Mouse (Mus musculus) lung, postnatal 0 days (tissue): ENCODE measurements around the gene P3h1. TPM values are rescaled to one million over a fixed set of nuclear protein-coding genes. Genes with fewer than 3 reads are reported as not detected.

Experiments used
- ATAC-seq: fragments of 200-750 bp; cut with Nextera tagmentation; 2 replicates; pipeline ENCODE4 v1.8.0; 2017; ENCODE audit warnings: moderate library complexity
- DNase-seq: peaks from one replicate; pipeline ENCODE4 v3.0.0-alpha.2; 2016; ENCODE audit warnings: low spot score
- H3K27ac ChIP-seq: fragments of 300-500 bp; sonication (generic); 2 replicates; pipeline ENCODE4 v1.5.1; 2014; ENCODE audit warnings: antibody characterized with exemption, mild to moderate bottlenecking, low read length, mixed read lengths
- H3K27me3 ChIP-seq: fragments of 300-500 bp; sonication (generic); replicated peaks from 2 replicates; pipeline ENCODE4 v1.6.1; 2014; ENCODE audit warnings: low read length, mixed read lengths; ENCODE audit not compliant: insufficient read depth
- H3K36me3 ChIP-seq: fragments of 300-500 bp; sonication (generic); 2 replicates; pipeline ENCODE4 v1.6.1; 2014; ENCODE audit warnings: low read length, mixed read lengths; ENCODE audit not compliant: insufficient read depth
- H3K4me1 ChIP-seq: fragments of 300-500 bp; sonication (generic); 2 replicates; pipeline ENCODE4 v1.6.1; 2014; ENCODE audit warnings: antibody characterized with exemption, low read depth, low read length, mixed read lengths; ENCODE audit not compliant: insufficient read depth
- H3K4me2 ChIP-seq: fragments of 300-500 bp; sonication (generic); replicated peaks from 2 replicates; pipeline ENCODE4 v1.6.1; 2014; ENCODE audit warnings: low read depth, mild to moderate bottlenecking, low read length, moderate library complexity, mixed read lengths
- H3K4me3 ChIP-seq: fragments of 300-500 bp; sonication (generic); 2 replicates; pipeline ENCODE4 v1.5.1; 2014; ENCODE audit warnings: low read depth, low read length
- H3K9ac ChIP-seq: fragments of 300-500 bp; sonication (generic); replicated peaks from 2 replicates; pipeline ENCODE4 v1.6.1; 2014; ENCODE audit warnings: low read depth, mild to moderate bottlenecking
- H3K9me3 ChIP-seq: fragments of 300-500 bp; sonication (generic); 2 replicates; pipeline ENCODE4 v1.6.1; 2016; ENCODE audit warnings: low read length, mixed read lengths
- CTCF ChIP-seq: IDR thresholded peaks from 2 replicates; pipeline ENCODE4 v1.5.1; 2016; ENCODE audit warnings: antibody characterized with exemption, mild to moderate bottlenecking
- EP300 ChIP-seq: IDR thresholded peaks from 2 replicates; pipeline ENCODE4 v1.6.1; 2016; ENCODE audit warnings: antibody characterized with exemption, mild to moderate bottlenecking, control low read depth
- WGBS: fragments of 180-500 bp; shearing (Covaris S2); extraction: QIAGEN DNeasy Blood & Tissue Kit; methylation state at CpG from one replicate; pipeline ENCODE4 v1.1.7; 2014; 5-methylcytosine and 5-hydroxymethylcytosine counted together
- polyA plus RNA-seq: library from polyadenylated mRNA; unstranded; fragments of >200 nt; fragmentation: Nextera tagmentation; extraction: Ambion mirVana; gene quantifications from 2 replicates; pipeline ENCODE4 v1.2.1, GENCODE M21; 2015

Gene P3h1
- polyA plus RNA-seq, 1 experiment from 2014 or later: 32.2 TPM

DNA sequence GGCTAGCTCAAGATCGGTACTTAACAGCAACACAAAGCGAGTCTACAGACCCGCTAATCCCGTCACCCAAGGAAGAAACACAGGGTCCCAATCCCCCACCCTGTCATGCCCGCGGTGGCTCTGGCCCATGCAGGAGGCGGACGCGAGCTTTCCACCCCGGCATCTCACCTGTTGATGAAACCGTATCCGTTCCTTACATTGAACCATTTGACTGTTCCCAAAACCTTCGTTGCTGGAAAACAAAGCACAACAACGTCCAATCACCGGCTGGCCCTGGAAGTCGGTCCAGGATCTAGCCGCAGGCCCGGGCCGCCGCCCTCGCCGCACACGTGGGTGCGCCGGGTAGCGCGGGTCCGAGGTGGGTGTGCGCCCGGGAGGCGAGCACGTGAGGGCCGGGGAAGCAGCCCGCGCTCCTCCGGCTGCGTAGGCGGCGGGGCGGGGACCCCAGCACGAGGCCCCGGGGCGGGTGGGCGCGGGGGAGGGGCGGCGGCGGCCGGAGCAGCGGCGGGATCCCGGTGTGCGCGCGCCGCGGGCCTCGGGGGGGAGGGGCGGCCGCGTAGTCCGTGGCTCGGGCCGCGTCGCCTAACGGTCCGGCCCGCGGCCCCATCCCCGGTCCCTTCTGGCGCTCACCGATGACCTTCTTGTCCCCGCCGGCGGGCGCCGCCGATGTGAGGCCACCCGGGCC, 61.0 kb downstream of the P3h1 start:
- peak; percentile 30 for DNase-seq

DNA sequence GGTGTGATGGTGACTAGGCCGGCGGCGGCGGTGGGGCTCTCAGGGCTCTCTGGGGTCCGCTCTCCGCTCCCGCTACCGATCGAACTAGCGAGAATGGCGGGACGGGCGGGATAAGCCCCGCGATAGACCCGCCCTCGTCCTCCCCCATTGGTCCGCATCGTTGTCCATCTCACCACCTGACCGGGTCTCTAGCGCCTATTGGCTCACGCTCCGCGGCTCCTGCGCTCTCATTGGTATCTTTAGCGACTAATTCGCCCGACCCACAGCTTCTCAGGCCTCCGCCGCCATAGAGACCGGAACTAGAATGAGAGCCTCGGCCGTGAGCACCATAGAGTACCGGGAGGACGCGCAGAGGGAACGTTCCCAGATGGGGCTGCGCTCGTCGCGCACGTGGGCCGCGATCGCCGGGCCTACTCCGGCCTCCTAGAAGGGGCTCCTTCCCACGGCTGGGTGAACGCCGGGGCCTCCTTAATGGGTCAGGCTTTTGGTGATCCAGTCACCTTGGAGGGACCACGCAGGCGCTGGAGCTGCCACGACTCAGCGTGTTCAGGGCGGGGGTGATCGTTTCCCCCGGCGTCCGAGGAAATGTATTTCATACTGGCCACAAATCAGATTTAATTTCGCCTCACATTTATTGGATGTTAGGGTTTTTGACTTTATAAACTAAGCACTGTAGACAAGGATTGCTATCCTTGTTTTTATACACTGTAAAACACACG, 61.9 kb downstream of the P3h1 start, which contains the start of gene Ybx1:
Gene Ybx1, minus strand, starts transcription at position 190 of the 719 bp plus-strand sequence.
- Histone ChIP-seq H3K4me3 (peak within 1 kb of the TSS; percentile 87), H3K27me3 (no peaks in the 10 kb centered on the region), H3K9me3 (no peaks in the 10 kb centered on the region), H3K4me2 (peak within 1 kb of the TSS; percentile 96), H3K27ac (peak within 1 kb of the TSS; percentile 82), H3K4me1 (no peaks in the 10 kb centered on the region), H3K9ac (peak within 1 kb of the TSS; percentile 60), H3K36me3 (no peaks in the 10 kb centered on the region)
- 1% methylated on average over 60 of the region's 61 CpGs for WGBS
- DNase-seq (peak; percentile 99), ATAC-seq (peak; percentile 99)
- TF ChIP-seq CTCF (no peak), EP300 (no peak)

More for the DNA sequence above, 61.0 kb downstream of the P3h1 start:
- Histone ChIP-seq H3K4me1 (no peaks in the 10 kb centered on the region), H3K36me3 (no peaks in the 10 kb centered on the region), H3K9me3 (no peaks in the 10 kb centered on the region), H3K27me3 (no peaks in the 10 kb centered on the region), H3K9ac (peak overlapping the region; percentile 60), H3K27ac (peak overlapping the region; percentile 74), H3K4me3 (peak overlapping the region; percentile 87), H3K4me2 (peak overlapping the region; percentile 96)
- ATAC-seq: peak; percentile 25
- no peak for TF ChIP-seq EP300
- TF ChIP-seq CTCF: no peak
- WGBS: under 1% methylated on average over 32 of the region's 80 CpGs

DNA sequence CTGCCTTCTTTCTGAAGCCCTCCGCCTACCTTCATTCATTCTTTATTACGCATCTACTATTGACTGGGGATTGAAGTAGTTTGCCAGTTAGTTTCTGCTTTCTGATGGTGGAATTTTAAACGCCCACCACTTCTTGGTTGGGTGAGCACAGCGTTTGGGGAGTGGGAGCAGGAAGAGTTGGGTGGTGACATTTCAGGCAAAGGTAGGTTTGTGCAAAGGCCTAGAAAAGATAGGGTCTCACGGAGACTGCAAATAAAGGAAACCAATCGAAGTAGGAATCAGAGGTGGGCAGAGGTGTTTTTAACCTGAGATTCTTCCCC, 62.4 kb downstream of the P3h1 start:
- DNase-seq (no peak), ATAC-seq (no peak)
- no peaks in the 10 kb centered on the region for H3K4me1 ChIP-seq
- H3K9ac ChIP-seq: peak overlapping the region; percentile 45
- H3K36me3 ChIP-seq: no peaks in the 10 kb centered on the region
- peak overlapping the region; percentile 82; the same call in 1 of the 2 replicates for H3K27ac ChIP-seq
- H3K27me3 ChIP-seq: no peaks in the 10 kb centered on the region
- no peaks in the 10 kb centered on the region for H3K9me3 ChIP-seq
- H3K4me2 ChIP-seq: peak overlapping the region; percentile 96
- H3K4me3 ChIP-seq: peak overlapping the region; percentile 87
- TF ChIP-seq EP300: no peak
- TF ChIP-seq CTCF: no peak
- 6% methylated on average over 6 of the region's 6 CpGs for WGBS

DNA sequence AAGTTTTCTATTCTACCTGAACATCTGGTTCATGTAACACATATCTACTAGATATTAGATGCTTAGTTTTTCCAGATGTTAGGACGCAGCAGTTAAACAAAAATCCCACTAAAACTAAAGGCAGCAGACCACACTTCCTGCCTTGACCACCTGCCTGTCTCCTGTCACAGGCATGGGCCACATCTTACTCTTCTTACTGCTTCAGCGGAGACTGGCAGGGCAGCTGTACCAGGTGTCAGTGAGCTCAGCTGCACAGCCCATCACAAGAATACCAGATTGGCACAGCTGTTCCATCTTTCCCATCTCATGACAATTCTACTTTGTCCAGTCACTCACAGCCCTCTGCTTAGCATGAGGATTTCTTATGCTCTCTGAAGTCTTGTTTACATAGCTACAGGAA, 64.6 kb downstream of the P3h1 start:
- no peaks in the 10 kb centered on the region for H3K4me1 ChIP-seq
- H3K9me3 ChIP-seq: no peaks in the 10 kb centered on the region
- 67% methylated on average over 2 of the region's 2 CpGs for WGBS
- H3K4me3 ChIP-seq: no peak overlapping the region
- TF ChIP-seq EP300 (no peak), CTCF (no peak)
- H3K36me3 ChIP-seq: no peaks in the 10 kb centered on the region
- no peak for ATAC-seq
- no peak overlapping the region for H3K27ac ChIP-seq
- H3K9ac ChIP-seq: no peak overlapping the region
- no peak for DNase-seq
- H3K4me2 ChIP-seq: no peak overlapping the region
- H3K27me3 ChIP-seq: no peaks in the 10 kb centered on the region

Other genes starting within 250 kb of the P3h1 start
- gene Slc2a1, start 124.2 kb upstream of the P3h1 start, polyA plus RNA-seq: 16.7 and 20.4 TPM in 2 replicates
- gene Zfp691, start 58.7 kb upstream of the P3h1 start, polyA plus RNA-seq: 4.6 and 5.8 TPM in 2 replicates
- 1.9 and 2.2 TPM in 2 replicates for gene Ermap, start 42.9 kb upstream of the P3h1 start, polyA plus RNA-seq
- gene Svbp, start 37.6 kb upstream of the P3h1 start, polyA plus RNA-seq: 99.9 and 101 TPM in 2 replicates
- gene Tmem269, start 14.7 kb upstream of the P3h1 start, polyA plus RNA-seq: 0.10 and 0.18 TPM in 2 replicates
- gene AU022252, start 203 bp upstream of the P3h1 start, polyA plus RNA-seq: 16.9 and 21.1 TPM in 2 replicates
- not detected in 2 replicates for gene Cldn19, start 22.5 kb downstream of the P3h1 start, polyA plus RNA-seq
- 391 and 412 TPM in 2 replicates for gene Ybx1, start 61.7 kb downstream of the P3h1 start, polyA plus RNA-seq
- gene Ppih, start 87.6 kb downstream of the P3h1 start, polyA plus RNA-seq: 25.7 and 25.8 TPM in 2 replicates
- gene Ccdc30, start 182.6 kb downstream of the P3h1 start, polyA plus RNA-seq: 7.3 and 7.8 TPM in 2 replicates
- 28.4 and 30.5 TPM in 2 replicates for gene Ppcs, start 189.5 kb downstream of the P3h1 start, polyA plus RNA-seq
- 2.9 and 3.3 TPM in 2 replicates for gene Zmynd12, start 189.9 kb downstream of the P3h1 start, polyA plus RNA-seq